Mouse (Mus musculus): ENCODE results near the gene Fndc5. TPM values are rescaled to one million over a fixed set of nuclear protein-coding genes. Genes with fewer than 3 reads are reported as not detected.
A peak's percentile ranks its signal among the peaks of the same experiment; 100 is the strongest.

Gene Fndc5
- total RNA-seq, 2 experiments from 2014 or later = 312 to 343 TPM

- DNase-seq = no peak
These were observed 14.1 kb upstream of the Fndc5 start for GRCm38 (mm10) chr4:129122719-129123118.

GRCm38 (mm10) chr4:129124652-129125146 is 12.1 kb upstream of the Fndc5 start:
- DNase-seq = no peak

GRCm38 (mm10) chr4:129125736-129126451 is 10.9 kb upstream of the Fndc5 start:
- peak; percentile 54 to 60 for DNase-seq

DNA sequence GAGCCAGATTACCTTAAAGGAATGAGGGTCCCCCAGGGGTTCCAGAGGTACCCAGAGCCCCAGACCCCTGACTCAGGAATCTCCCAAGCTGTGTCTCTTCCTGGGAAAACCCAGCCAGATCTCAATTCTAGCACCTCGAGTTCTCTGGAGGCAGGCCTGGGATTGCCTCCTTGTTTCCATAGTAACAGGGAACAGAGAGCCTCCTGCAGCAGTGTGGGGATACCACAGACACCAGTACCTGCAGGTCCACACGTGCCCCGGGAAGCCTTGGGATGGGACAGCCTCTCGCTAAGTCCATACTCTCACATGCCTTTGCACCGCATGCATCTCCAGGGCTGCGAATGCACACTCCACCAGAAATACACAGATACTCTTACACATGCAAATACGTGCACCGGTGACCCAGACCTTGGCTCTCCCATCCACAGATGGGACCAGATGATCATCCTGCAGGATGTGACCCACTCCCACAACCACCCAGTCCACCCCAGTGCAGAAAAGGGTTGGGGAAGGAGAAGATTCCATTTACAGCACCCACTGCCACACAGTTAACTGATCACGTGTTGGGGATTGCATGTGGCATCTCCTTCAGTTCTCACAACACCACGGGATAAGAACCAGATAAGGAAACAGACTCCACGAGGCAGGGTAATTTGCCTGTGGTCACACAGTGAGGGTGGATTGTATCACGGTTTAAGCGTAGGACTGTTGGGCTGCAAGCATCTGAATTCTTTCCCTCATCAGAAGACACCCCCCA is 8.0 kb upstream of the Fndc5 start:
- DNase-seq = no peak

GRCm38 (mm10) chr4:129129387-129129786 is 7.4 kb upstream of the Fndc5 start:
- DNase-seq = no peak

DNA sequence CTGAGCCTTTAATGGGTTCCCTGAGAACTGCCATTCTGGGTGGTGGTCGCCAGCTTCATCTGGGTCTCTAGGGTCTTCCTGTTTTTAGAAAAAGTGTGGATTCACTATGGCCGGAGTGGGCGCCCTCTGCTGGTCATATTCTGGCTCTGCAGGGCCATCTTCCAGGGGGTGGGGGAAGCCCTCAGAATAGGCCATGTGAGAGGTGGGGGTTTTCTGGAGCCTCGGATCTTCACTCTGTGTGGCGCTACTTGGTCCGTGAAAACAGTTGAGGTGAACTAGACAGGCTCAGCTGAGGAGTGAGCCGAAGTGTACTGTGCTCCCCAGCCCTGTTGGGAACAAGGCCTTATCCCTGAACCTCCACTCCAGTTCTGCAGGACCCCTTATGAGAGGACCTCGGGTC is 6.7 kb upstream of the Fndc5 start:
- DNase-seq = peak in 1 of 2 experiments; percentile 61

- DNase-seq = no peak
These were observed 6.0 kb upstream of the Fndc5 start for GRCm38 (mm10) chr4:129130755-129131303.

- DNase-seq = peak; percentile 61 to 89
These were observed 1.8 kb upstream of the Fndc5 start for GRCm38 (mm10) chr4:129134799-129135585.

- no peak for DNase-seq
These were observed 1.2 kb upstream of the Fndc5 start for GRCm38 (mm10) chr4:129135637-129136036.

DNA sequence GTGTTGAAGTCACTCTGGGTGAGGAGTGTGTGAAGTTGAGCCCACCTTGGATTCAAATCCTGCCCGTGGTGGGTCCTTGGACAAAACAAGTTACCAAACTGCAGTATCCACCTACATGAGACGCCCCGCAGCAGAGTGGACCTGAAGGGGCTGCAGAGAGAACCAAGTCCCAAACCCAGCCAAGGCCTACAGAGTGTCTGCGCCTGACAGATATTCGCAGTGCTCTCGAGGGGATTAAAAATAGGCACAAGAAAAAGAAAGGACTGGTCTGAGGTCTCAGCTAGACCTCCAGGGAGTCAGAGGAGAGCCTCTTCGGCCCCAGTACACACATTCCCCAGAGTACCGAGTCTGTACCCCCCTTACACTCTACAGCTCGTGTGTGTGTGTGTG is 615 bp upstream of the Fndc5 start:
- no peak for DNase-seq

DNA sequence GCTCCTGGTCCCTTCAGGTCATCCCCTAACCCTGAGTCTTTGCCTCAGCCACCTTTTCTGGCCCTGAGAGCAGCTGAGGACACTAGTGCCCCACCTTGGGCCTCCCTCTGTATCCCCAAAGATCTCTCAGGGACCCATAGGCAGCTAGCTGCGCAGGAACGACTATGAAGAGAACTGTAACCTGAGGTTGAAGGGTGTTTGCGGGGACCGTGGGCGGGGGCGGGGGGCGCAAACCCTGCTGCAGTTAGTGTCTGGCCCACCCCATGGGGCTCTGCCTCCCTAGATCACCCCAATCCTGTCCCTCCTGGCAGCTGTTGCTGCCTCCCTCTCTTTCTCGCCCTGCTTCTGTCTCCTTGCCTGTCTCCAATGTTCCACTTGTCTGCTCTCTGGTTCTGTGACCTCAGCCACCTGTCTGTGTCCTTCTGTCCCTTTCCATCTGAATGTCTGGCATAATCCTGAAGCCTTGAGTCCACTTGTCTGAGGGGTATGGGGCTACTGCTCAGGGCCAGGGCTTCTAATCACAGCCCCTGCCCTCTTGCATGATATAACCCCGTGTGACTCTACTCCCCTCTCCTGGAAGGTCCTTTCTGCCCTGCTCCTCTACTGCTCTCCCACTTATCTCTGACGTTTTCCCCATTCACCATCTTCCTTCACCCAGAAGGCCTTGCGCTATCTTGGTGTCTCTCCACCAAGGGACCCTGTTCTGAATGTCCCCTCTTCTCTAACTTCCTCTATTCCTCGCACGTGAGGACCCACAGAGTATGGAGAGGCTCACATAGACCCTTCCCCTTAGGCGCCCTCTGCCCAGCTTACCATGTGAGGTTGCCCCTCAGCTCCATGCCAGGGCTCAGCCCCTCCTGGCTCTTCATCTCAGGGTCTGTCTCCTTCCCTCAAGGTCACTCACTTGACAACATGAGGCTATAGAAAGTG is 858 bp downstream of the Fndc5 start:
- peak in 1 of 2 experiments; percentile 46 for DNase-seq

DNA sequence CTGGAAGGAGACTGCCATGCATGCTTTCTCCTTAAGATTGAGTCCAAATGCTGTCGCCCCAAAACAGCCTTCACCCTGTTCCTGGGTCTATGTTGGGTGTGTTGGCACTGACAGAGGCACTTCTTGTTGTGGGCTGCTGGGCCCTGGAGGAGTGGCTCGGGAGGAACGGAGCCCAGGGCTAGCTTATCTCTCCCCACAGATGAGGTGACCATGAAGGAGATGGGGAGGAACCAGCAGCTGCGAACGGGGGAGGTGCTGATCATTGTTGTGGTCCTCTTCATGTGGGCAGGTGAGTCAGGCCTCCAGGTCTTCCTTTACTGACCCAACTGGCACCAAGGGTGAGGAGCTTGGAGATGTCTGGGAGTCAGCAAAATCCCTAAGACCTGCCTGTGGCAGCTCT is 2.8 kb downstream of the Fndc5 start:
- no peak for DNase-seq

- no peak for DNase-seq
These were observed 4.0 kb downstream of the Fndc5 start for GRCm38 (mm10) chr4:129140808-129141207.

- peak; percentile 63 to 79 for DNase-seq
These were observed 5.0 kb downstream of the Fndc5 start for GRCm38 (mm10) chr4:129141560-129142438.

GRCm38 (mm10) chr4:129142439-129143045 is 5.7 kb downstream of the Fndc5 start:
- peak in 1 of 2 experiments; percentile 41 for DNase-seq

- no peak for DNase-seq
These were observed 6.7 kb downstream of the Fndc5 start for GRCm38 (mm10) chr4:129143509-129143908.

GRCm38 (mm10) chr4:129144401-129145367 is 7.9 kb downstream of the Fndc5 start:
- DNase-seq = no peak

DNA sequence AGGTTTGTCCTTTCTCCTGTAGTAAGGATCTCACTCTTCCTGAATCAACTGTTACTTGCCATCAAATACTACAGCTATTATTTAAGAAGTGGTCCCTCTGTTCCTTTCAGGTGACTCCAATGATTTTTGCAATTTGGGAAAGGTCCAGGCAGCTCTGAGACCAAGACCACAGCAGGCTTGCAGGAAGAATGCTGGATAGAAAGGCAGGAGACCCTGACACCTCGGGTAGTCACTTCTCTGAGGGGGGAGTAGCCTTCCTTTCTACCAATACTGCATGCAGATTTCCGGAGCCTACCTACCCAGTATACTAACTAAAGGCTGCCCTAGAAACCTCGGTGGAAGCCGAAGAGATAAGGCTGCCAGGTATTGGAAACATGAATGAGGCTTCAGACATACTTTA is 8.6 kb downstream of the Fndc5 start:
- no peak for DNase-seq

Data from heart, adult 18-20 months (tissue).